Mouse (Mus musculus) midbrain, embryonic 10.5 days (tissue): ENCODE measurements around the gene Rcc1l. TPM values are rescaled to one million over a fixed set of nuclear protein-coding genes. Genes with fewer than 3 reads are reported as not detected.

Experiments used
- DNase-seq: peaks from one replicate; pipeline ENCODE4 v3.0.0-alpha.2; 2017; ENCODE audit warnings: low spot score
- H3K27ac ChIP-seq: fragments of 300-500 bp; sonication (generic); replicated peaks from 2 replicates; pipeline ENCODE4 v1.5.1; 2016; ENCODE audit warnings: mild to moderate bottlenecking
- H3K27me3 ChIP-seq: fragments of 300-500 bp; sonication (generic); 2 replicates; pipeline ENCODE4 v1.6.1; 2016; ENCODE audit warnings: low read depth, mild to moderate bottlenecking; ENCODE audit not compliant: poor library complexity, severe bottlenecking
- H3K36me3 ChIP-seq: fragments of 300-500 bp; sonication (generic); 2 replicates; pipeline ENCODE4 v1.6.1; 2016; ENCODE audit warnings: mild to moderate bottlenecking, moderate library complexity
- H3K4me1 ChIP-seq: fragments of 300-500 bp; sonication (generic); 2 replicates; pipeline ENCODE4 v1.6.1; 2016
- H3K4me3 ChIP-seq: fragments of 300-500 bp; sonication (generic); 2 replicates; pipeline ENCODE4 v1.5.1; 2016; ENCODE audit warnings: mild to moderate bottlenecking, moderate library complexity
- H3K9me3 ChIP-seq: fragments of 300-500 bp; sonication (generic); replicated peaks from 2 replicates; pipeline ENCODE4 v1.6.1; 2016; ENCODE audit warnings: mild to moderate bottlenecking
- WGBS: fragments of 180-500 bp; shearing (Covaris S2); methylation state at CpG from one replicate; pipeline ENCODE4 v1.1.7; 2016; 5-methylcytosine and 5-hydroxymethylcytosine counted together
- polyA plus RNA-seq: library from polyadenylated mRNA; unstranded; fragments of >200 nt; fragmentation: Nextera tagmentation; extraction: Ambion mirVana; gene quantifications from 2 replicates; pipeline ENCODE4 v1.2.1, GENCODE M21; 2016

Gene Rcc1l
- polyA plus RNA-seq, result 35.9 and 38.0 TPM in 2 replicates

- Histone ChIP-seq H3K4me3 (peak within 1 kb of the TSS; percentile 90), H3K9me3 (no peaks in the 10 kb centered on the region), H3K27ac (peak within 1 kb of the TSS; percentile 88), H3K4me1 (peaks cover 28% of the 10 kb centered on the region), H3K36me3 (peaks cover 18% of the 10 kb centered on the region), H3K27me3 (no peaks in the 10 kb centered on the region)
- peak; percentile 85 for DNase-seq
- WGBS, result under 1% methylated on average over 72 of the region's 72 CpGs
Measured at GRCm38 (mm10) chr5:134176169-134176881, at the start of gene Rcc1l. Rcc1l (minus strand) TSS chr5:134176774.

GRCm38 (mm10) chr5:134225110-134225901 lies 48.7 kb upstream of the Rcc1l start:
- 80% methylated on average over 30 of the region's 30 CpGs for WGBS
- H3K4me3 ChIP-seq, result no peak overlapping the region

GRCm38 (mm10) chr5:134221708-134222150 lies 45.2 kb upstream of the Rcc1l start:
- H3K27me3 ChIP-seq, result peaks cover 26% of the 10 kb centered on the region
- H3K27ac ChIP-seq, result peak overlapping the region; percentile 76
- 1% methylated on average over 36 of the region's 36 CpGs for WGBS
- peaks cover 3% of the 10 kb centered on the region; the same call in 1 of the 2 replicates for H3K9me3 ChIP-seq
- peaks cover 12% of the 10 kb centered on the region for H3K36me3 ChIP-seq
- DNase-seq, result peak; percentile 47
- peaks cover 30% of the 10 kb centered on the region for H3K4me1 ChIP-seq
- H3K4me3 ChIP-seq, result peak overlapping the region; percentile 55

More at GRCm38 (mm10) chr5:134225110-134225901, 48.7 kb upstream of the Rcc1l start:
- DNase-seq, result no peak
- H3K4me1 ChIP-seq, result peaks cover 36% of the 10 kb centered on the region
- H3K9me3 ChIP-seq, result no peaks in the 10 kb centered on the region
- peaks cover 23% of the 10 kb centered on the region for H3K27me3 ChIP-seq
- no peaks in the 10 kb centered on the region for H3K36me3 ChIP-seq
- no peak overlapping the region for H3K27ac ChIP-seq

GRCm38 (mm10) chr5:134221278-134221677 lies 44.7 kb upstream of the Rcc1l start:
- Histone ChIP-seq H3K27ac (0 out of 2 replicates have a peak overlapping the region, but pooled peaks have one; percentile 76), H3K9me3 (peaks cover 7% of the 10 kb centered on the region; the same call in 1 of the 2 replicates), H3K36me3 (peaks cover 17% of the 10 kb centered on the region), H3K4me3 (peak overlapping the region; percentile 55), H3K27me3 (peaks cover 26% of the 10 kb centered on the region), H3K4me1 (peaks cover 26% of the 10 kb centered on the region)
- no peak for DNase-seq
- 50% methylated on average over 4 of the region's 4 CpGs for WGBS

- Histone ChIP-seq H3K36me3 (peaks cover 21% of the 10 kb centered on the region), H3K4me3 (no peak overlapping the region), H3K27me3 (peaks cover 25% of the 10 kb centered on the region), H3K9me3 (peaks cover 7% of the 10 kb centered on the region; the same call in 1 of the 2 replicates), H3K27ac (no peak overlapping the region), H3K4me1 (peaks cover 25% of the 10 kb centered on the region)
- WGBS, result 93% methylated on average over 7 of the region's 7 CpGs
- no peak for DNase-seq
Measured at GRCm38 (mm10) chr5:134217900-134218299, 41.3 kb upstream of the Rcc1l start.

- Histone ChIP-seq H3K4me1 (peaks cover 16% of the 10 kb centered on the region), H3K27me3 (no peaks in the 10 kb centered on the region), H3K27ac (no peak overlapping the region), H3K4me3 (no peak overlapping the region), H3K9me3 (peaks cover 7% of the 10 kb centered on the region; the same call in 1 of the 2 replicates), H3K36me3 (peaks cover 31% of the 10 kb centered on the region)
- 87% methylated on average over 12 of the region's 12 CpGs for WGBS
- no peak for DNase-seq
Measured at GRCm38 (mm10) chr5:134214021-134214806, 37.6 kb upstream of the Rcc1l start.

- Histone ChIP-seq H3K36me3 (peaks cover 15% of the 10 kb centered on the region), H3K4me3 (no peak overlapping the region), H3K9me3 (peaks cover 6% of the 10 kb centered on the region; the same call in 1 of the 2 replicates), H3K4me1 (peaks cover 7% of the 10 kb centered on the region), H3K27ac (no peak overlapping the region), H3K27me3 (no peaks in the 10 kb centered on the region)
- WGBS, result 73% methylated on average over 11 of the region's 11 CpGs
- DNase-seq, result no peak
Measured at GRCm38 (mm10) chr5:134209931-134210554, 33.5 kb upstream of the Rcc1l start.

- no peak for DNase-seq
- H3K9me3 ChIP-seq, result peaks cover 6% of the 10 kb centered on the region; the same call in 1 of the 2 replicates
- no peak overlapping the region for H3K4me3 ChIP-seq
- peaks cover 33% of the 10 kb centered on the region for H3K36me3 ChIP-seq
- H3K27ac ChIP-seq, result no peak overlapping the region
- H3K4me1 ChIP-seq, result peaks cover 7% of the 10 kb centered on the region
- WGBS, result 87% methylated on average over 10 of the region's 10 CpGs
- H3K27me3 ChIP-seq, result no peaks in the 10 kb centered on the region
Measured at GRCm38 (mm10) chr5:134206721-134207120, 30.1 kb upstream of the Rcc1l start.

GRCm38 (mm10) chr5:134193664-134194063 lies 17.1 kb upstream of the Rcc1l start:
- no peak overlapping the region for H3K4me3 ChIP-seq
- peaks cover 45% of the 10 kb centered on the region for H3K36me3 ChIP-seq
- 87% methylated on average over 8 of the region's 8 CpGs for WGBS
- no peak for DNase-seq
- H3K4me1 ChIP-seq, result no peaks in the 10 kb centered on the region
- H3K27me3 ChIP-seq, result no peaks in the 10 kb centered on the region
- no peak overlapping the region for H3K27ac ChIP-seq
- 0 out of 2 replicates have a peak, but pooled peaks cover 3% of the 10 kb centered on the region for H3K9me3 ChIP-seq

- 92% methylated on average over 7 of the region's 7 CpGs for WGBS
- peaks cover 7% of the 10 kb centered on the region; the same call in 1 of the 2 replicates for H3K36me3 ChIP-seq
Measured at GRCm38 (mm10) chr5:134188571-134188970, 12.0 kb upstream of the Rcc1l start.

GRCm38 (mm10) chr5:134186961-134187731 lies 10.6 kb upstream of the Rcc1l start:
- WGBS, result 76% methylated on average over 4 of the region's 4 CpGs
- no peaks in the 10 kb centered on the region for H3K27me3 ChIP-seq
- H3K4me3 ChIP-seq, result no peak overlapping the region
- no peaks in the 10 kb centered on the region for H3K9me3 ChIP-seq
- no peak overlapping the region for H3K27ac ChIP-seq
- DNase-seq, result peak; percentile 65
- H3K4me1 ChIP-seq, result peaks cover 17% of the 10 kb centered on the region
- H3K36me3 ChIP-seq, result no peaks in the 10 kb centered on the region

More at GRCm38 (mm10) chr5:134188571-134188970, 12.0 kb upstream of the Rcc1l start:
- peaks cover 3% of the 10 kb centered on the region for H3K4me1 ChIP-seq
- H3K27me3 ChIP-seq, result no peaks in the 10 kb centered on the region
- no peak overlapping the region for H3K27ac ChIP-seq
- H3K9me3 ChIP-seq, result no peaks in the 10 kb centered on the region
- no peak overlapping the region for H3K4me3 ChIP-seq
- no peak for DNase-seq
